Mouse (Mus musculus) layer of hippocampus, adult 9-11 months (tissue): ENCODE data around the gene Nin.
"Not testable (repeated sequence)": the region's sequence is repeated elsewhere in the genome, so short reads cannot be mapped to it uniquely, and the experiment has no call there.

Experiments used
- DNase-seq: peaks from one replicate; pipeline ENCODE4 v3.0.0; 2022

Nin gene

DNA sequence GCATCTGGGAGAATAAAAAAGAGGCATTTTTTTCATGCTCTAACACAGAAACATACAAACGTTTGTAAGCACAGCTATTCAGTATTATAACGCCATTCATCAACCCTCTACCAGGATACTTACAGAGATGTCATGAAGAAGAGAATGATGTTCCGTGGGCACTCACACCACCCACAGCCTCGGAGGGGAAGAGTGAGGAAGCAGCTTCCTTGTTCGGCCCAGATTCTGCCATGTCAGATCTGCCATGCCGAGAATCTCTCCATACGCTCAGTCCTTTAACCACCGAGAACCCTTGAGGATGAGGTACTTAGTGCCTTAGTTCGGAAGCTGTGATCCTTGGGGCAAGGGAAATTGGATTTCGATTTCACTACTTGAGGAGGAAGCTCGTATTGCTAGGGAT, at the start of gene Nin:
Gene Nin, minus strand, starts transcription at position 367 of the 400 bp plus-strand sequence.
- no peak for DNase-seq

DNA sequence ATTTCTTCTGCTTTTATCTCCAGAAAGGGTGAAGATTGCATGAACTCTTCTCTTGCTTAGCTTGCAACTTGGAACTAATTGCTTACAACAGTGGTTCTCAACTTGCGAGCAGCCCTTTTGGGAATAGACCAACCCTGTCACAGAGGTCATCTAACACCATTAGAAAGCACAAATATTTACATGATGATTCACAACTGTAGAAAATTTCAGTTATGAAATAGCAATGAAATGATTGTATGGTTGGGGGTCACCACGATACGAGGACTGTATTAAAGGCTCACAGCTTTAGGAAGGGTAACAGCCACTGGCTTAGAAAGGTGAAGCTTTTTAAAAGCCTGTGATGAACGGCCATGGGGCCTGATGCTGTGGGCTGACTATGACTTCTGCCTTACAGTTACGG, 47.5 kb upstream of the Nin start:
- DNase-seq = no peak

DNA sequence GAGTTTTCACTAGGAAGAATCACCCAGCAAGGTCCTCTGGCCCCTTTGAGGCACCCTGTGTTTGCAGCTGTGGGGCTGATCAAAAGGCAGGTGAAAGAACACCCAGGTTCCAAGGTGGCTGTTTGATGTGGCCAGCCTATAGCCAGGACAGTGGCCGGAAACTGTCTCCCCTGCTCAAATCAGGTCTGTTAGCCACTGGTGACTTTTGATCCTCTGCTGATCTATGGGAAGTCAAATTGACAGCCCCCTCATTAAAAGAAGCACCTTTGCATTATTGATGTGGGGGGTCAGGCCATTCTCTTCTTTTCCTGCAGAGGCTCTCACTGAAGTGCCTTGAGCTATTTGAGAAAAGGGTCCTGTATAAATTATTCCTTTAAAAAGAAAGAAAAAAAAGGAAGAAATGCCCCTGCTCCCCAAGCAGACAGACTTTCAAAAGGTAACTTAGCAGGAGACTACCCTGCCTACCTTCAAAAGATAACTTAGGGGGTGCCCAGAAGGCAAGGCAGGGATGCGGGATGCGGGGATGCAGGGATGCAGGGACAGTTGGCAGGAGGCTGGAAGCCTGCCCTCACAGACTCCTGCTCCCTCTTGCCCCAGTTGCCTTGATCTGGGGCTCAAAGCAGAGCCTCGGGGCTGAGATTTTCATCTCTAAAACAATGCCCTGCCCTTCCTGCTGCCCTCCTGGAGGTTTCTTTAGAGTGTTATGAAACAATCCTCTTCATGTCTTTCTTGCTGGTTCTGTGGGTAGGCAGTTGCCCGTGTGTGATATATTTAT, 44.0 kb upstream of the Nin start:
- DNase-seq = no peak

DNA sequence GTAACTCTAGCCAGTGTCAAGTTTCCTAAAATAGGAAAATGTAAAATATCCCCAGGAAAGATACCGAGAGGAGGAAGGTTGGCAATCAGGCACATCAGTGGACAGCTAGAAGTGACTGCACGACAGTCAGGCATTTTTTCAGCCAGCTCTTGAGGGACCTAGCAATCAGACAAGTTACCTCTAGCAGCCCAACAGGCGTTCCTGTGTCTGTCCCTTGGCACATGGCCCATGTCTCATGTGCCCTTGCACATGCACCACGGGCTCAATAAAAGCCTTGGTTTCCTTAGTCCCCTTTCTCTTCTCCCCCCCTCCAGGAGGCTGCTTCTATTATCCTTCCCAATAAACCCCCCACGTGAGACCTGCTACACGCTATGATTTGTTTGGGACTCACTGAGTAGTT, 42.7 kb upstream of the Nin start:
- DNase-seq = no peak

DNA sequence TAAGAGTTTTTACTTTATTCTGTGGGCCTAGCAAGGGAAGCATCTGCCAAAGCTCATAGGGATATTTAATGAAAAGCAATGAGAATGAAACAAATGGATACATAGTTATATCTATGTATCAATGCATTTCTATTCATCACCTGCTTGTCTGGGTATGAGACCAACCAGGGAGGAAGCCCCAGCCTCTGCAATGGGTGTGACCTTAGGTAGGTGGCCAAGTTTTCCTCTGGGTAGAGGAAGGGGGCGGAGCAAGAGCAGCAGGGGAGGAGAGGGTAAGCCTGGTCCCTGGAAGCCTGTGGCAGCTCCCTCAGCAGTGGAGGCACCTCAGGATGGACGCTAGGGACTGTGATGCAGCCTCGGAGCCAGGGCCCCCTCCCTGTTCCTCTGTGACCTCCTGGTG, 40.3 kb upstream of the Nin start, which contains the start of gene Abhd12b:
Gene Abhd12b, plus strand, starts transcription at position 301 of the 400 bp plus-strand sequence.
- DNase-seq = no peak

DNA sequence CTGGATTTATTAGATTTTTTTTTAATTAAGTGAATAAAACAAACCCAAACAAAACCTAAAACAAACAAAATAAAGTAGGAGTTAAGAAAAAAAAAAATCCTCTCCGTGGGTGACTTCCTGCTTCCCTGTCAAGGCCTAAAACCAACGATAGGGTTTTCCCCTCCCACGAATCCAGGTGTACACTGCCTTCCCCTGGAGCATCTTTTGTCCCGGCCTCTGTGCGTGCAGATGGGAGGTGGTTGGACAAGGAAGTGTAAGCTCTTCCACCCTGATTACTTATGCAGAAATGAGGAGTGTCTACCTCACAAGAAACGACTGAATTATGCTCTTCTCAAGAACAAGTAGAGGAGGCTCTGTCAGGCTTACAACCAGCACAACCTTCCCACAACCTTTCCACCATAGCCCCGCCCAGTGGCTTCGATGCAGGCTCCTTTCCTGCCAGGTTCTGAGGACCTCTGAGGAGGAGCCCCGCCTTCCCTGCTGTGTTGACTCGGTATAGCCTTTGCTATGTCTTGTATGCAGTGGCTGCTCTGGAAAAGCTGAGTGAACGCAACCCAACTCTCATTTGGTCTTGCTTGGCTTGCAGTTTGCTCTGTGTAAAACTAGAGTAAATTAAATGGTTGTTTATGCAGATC, 35.2 kb upstream of the Nin start:
- no peak for DNase-seq

DNA sequence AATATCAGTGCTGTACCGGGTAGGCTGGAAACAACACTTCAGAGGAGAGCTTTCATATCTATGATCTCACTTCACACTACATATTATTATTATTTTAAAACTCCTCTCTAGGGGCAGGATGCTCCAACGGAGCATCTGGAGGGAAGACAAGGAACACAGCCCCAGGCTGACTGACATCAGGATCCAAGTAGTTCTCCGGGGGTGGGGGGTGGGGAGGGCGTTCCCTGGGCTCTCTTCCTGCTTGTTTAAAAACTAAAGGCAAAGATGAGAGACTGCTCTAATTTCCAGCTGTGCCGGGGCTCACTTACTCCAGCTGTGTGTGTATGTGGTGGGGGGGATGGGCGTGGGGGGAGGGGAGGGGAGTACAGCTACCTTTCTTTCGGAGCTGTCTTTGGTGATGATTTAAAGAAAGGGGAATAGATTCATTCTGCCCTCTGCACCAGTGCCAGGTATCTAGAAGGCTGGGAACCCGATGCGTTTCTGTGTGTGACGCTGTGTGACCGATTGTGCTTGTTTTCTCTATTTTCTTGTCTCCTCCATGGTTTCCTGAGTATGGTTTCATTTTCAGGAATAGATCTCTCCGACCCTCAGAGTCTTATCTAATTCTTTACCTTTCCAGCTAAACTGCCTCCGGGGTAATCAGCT, 34.6 kb upstream of the Nin start:
- no peak for DNase-seq

DNA sequence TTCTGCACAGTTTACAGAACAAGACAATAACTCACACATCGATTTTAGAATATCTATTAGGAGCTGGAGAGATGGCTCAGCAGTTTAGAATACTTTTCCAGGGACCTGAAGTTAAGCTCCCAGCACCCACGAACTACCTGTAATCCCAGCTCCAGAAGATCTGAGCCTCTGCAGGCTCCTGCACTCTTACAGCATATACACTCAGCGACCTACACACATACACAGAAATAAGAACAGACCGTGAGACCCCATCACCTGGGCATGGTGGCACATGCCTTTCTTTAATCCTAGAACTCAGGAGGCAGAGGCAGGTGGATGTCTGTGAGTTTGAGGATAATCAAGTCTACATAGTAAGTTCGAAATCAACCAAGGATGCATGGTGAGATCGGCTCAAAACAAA, 32.1 kb upstream of the Nin start:
- DNase-seq = no peak

DNA sequence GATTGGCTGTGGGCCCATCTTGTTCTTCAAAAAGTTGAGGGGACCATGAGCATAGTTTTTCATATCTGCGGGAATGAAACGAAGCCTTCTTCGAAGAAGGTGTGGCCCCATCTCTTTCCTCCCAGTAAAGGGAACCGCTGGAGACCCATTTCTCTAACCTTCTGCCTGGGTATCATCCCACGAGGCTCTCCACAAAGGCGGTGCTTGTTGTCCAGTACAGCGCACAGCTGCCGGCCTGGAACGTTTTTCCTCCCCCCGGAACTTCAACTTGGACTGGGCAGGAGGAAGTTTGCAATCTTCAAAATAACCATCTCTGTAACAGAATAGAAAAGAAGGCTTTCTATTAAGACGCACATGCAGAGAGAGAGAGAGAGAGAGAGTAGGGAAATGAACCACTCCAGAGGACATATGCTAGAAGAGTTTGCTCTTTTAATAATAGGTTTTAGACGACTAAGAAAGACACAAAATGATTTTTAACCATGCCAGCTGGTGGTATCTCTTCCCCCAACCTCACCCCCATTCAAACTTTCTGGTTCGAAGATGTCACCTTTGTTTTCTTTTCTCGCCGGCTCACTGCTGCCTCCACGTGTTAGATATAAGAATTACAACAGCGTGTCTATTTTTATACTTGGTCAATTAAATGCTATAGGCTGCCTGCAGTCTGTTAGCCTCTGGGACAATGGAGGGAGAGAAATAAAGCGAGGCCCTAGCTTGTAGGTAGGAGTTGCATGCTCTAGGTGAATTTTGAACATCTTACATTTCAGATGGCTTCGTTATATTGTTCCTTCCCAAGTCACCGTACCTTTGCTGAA, 31.3 kb upstream of the Nin start:
- peak; percentile 39 for DNase-seq

DNA sequence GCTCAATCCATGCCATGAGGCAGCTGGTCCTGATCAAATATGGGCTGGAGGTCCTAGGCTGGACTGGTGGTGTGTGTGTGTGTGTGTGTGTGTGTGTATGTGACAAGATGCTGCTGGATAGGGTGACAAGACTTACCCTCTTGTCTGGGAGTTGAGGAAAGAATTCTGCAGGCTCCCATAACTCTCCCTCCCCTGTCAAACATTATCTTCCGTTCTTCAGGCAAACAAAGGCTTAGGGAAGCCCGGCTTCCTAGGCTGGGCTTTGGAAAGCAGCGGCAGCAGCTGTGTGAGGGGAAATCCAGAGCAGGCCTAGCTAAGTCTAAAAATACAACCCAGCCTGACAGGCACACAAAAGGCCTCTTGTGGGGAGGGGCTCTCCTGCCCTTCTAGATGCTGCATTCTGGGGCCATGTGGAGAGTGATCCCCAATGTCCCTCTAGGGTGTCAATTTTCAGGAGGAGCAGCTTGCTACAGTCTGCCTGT, 30.6 kb upstream of the Nin start:
- DNase-seq = not testable (repeated sequence)

DNA sequence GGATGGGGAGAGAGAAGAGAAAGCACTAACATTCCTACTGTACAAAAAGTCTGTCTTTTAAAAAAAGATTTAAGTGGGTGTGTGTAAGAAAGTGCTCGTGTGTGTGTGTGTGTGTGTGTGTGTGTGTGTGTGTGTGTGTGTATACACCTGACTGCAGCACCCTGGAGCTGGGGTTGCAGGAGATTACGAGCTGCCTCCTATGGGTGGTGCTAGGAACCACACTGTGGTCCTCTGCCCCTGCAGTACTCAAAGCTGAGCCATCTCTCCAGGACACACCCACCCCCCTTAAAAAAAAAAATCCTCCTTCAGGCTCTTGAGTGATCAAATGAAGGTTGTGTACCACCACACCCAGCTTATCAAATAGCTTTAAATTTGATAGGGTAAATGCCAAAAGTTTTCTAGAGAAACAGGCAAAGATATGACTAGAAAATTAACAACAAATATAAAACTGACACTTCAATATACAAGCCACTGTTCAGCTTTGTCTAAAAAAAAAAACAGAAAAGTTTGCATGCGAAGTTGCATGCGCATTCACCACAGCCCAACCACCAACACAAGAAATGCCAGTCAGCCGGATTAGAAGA, 27.6 kb upstream of the Nin start:
- no peak for DNase-seq

DNA sequence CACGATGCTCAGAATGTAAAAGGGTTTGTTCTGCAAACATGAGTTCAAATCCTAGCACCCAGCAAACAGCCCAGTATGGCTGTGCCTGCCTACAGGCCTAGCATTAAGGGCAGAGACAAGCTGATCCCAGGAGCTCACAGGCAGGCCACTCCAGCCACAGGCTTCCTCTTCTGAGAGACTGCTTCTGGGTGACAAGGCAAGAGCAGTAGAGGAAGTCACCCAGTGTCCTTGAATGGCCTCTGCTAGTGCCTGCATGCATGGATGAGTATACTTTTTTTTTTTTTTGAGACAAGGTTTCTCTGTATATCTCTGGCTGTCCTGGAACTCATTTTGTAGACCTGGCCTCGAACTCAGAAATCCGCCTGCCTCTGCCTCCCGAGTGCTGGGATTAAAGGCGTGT, 27.0 kb upstream of the Nin start:
- DNase-seq = no peak

DNA sequence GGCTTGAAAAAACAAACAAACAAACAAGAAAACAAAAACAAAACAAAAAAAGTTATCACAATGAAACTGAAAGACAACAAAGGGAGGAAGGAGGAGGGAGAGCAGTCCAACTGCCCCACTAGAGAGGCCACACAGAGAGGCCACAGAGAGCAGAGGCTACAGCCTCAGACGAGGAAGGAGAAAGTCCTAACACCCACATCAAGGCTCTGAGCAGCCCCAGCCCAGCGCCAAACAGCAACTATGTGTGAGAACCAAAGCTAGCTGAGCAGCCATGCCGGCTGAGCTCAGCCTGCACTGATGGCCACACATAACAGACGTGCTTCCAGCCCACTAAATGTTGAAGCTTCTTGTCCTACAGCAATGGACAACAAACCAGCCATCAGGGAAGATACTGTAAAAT, 26.4 kb upstream of the Nin start:
- no peak for DNase-seq

DNA sequence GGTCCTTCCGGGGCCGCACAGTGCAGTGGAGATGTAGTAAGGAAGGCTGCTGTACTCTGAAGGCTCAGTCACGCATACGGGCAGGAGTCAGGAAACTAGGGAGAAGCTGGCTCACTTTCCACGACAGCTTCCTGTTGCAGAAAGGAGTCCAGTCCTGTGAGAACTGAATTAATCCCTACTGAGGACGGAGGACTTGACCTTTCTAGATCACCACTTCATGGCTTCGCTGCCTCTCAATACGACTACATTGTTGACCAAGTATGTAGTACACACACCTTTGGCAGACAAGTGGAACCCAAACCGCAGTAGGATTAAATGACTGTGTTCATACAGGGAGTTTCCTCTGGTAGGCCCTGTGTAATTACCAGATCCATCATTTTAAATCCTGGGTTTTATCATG, 24.1 kb upstream of the Nin start:
- no peak for DNase-seq

DNA sequence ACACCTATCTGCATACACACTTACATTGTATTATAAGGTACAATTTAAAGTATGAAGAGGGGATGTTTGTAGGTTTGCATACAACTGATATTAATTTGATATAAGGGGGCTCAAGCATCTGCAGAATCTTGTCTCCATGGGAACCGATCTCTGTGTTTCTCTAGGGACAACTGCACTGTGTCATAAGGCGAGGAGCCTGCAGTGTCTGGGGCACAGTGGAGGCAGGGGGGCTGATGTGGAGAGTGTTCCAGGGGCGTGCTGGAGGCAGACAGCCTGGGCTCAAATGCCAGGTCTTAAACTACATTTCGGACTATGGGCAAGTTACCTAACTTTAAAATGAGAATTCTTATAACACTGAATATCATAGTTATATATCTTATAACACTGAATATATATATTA, 23.6 kb upstream of the Nin start:
- no peak for DNase-seq

DNA sequence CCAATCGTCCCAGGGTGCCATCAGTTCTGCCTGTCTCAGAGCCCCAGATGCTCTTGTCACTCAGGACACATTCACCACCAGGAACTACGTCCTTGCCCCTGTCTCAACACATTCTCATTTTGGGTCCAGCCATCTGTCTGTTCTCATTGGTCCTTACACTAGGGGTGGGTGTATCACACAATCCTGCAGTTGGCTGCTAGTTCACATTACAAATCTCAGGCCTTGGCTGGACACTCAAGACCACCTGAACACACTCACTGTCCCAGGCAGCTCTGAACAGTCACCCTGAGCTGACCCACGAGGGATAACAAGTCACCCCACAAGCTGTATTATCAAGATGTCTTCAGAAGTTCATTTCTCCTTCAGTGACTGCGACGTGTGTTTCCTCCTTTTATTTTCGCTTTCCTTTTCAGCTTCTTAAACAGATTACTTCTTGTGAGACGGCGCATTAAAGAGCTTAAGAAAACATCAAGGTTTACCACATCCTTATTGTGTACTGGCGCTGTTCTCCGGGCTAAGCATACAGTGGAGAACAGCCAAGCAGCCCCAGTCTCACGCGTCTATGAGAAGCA, 22.8 kb upstream of the Nin start:
- no peak for DNase-seq

DNA sequence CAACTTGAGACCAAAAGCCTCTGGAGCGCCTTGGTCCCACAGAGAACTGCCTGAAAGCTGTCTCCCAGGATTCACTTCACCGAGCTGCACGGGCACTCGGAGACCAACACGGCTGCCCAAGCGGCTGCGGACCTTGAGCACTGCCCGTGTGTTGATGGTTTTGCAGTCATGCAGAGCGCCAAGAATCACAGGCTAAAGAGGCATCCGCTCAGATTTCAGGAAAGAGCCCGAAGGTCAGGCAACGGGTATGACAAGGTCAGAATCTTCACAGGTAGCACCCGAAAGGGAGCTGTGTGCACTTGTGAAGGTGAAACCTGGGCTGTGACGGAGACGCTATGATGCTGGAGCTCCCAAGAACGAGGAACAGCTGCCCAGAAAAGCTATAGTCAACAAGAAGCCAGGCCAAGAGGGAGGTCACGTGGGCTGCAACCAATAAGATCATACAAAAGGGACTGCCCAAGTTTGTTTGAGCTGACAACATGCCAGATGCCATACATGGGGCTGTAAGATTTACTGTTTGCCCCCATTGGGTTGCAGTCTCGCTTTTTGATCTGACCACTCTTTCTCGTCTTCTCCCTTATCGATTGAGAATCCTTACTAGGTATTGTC, 21.2 kb upstream of the Nin start:
- no peak for DNase-seq

DNA sequence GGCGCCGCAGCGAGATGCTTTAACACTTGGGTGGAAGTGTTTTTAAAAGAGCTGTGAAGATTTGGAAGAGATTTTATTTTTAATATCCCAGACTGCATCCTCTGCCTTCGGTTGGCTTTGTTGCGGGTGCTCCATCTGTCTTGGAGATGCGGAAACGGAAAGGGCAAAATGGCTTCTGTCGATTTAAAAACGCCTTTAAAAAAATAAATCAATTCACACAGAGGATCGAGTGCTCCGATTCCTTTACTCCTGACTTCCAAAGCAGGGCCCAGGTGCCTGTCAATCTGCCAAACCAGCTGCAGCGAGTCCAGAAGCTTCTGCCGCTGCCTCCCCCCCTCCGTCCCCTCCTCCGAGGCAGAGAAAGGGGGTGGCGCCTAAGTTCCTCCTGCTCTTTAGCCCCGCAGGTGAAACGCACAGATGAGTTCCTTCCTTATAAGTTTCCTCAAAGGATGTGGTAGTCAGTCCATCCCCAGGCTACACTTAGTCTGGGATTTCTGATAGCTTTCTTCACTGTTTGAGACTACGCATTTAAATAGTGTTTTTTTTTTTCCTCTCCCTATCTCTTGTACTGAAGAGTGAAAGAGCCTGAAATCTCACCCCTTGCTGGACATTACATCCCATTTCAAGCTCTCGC, 17.6 kb upstream of the Nin start:
- DNase-seq = peak; percentile 41

DNA sequence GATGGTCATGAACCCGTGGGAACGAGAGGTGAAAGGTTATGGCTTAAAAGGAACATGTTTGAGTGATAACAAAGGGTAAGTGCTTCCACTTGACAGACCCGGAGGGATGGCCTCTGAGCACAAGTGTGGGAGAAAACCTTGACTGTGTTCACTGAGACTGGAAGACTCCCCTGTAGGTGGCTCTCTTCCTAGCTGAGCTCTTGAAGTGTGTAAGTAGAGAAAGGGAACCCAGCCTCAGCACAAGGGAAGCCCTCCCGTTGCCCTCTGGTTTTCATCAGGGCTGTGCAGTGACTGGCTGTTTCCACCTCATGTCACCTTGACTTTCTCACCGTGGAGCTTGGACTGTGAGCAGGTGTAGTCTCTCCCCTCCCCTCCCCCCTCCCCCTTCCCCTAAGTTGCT, 15.6 kb upstream of the Nin start:
- no peak for DNase-seq

DNA sequence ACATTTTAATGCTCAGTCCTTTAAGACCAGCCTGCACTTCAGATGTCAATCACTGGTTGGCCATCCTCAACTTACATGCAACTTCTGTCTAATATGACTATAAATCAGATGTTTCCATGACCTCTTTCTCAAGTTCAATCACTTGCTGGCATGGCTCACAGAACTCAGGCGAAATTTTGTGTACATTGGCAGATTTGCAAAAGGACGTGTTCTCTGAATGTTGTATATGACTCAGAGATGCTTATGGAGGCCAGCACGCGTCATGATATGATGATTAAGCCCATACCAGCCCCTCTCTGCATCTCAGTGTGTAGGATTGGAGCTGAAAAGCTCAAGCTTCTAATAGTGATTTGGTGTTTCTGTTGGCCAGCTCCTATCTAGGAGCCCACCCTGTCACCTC, 13.1 kb upstream of the Nin start:
- no peak for DNase-seq

DNA sequence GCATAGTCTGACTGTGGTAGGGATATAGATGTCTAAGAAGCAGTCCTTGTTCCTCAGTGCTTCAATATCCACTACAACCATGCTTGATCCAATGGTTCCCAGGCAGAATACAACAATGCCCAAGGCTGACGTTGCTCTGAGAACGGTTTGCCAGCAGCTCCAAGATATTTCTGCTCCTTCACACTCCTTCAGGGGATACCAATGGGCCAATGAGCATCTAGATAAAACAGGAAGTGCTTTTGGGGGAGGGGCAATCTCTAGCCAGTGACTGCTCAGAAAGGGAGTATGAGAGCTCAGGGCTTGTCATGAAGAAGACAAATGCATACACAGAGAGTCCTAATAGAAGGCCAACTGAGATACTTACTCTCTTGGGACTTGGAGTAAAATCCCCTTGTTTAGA, 6.0 kb upstream of the Nin start:
- DNase-seq = no peak
